Mouse (Mus musculus) thymus, postnatal 0 days (tissue): Measurements from ENCODE around the gene Ppp1r13l. TPM values are rescaled to one million over a fixed set of nuclear protein-coding genes. Genes with fewer than 3 reads are reported as not detected.

Experiments
- DNase-seq: peaks from one replicate; pipeline ENCODE4 v3.0.0-alpha.2; 2015; ENCODE audit warnings: low spot score
- polyA plus RNA-seq: library from polyadenylated mRNA; unstranded; fragments of >200 nt; fragmentation: Nextera tagmentation; extraction: Ambion mirVana; gene quantifications from 2 replicates; pipeline ENCODE4 v1.2.1, GENCODE M21; 2015

Ppp1r13l gene
- polyA plus RNA-seq, 1 experiment from 2014 or later, result 2.2 TPM

DNA sequence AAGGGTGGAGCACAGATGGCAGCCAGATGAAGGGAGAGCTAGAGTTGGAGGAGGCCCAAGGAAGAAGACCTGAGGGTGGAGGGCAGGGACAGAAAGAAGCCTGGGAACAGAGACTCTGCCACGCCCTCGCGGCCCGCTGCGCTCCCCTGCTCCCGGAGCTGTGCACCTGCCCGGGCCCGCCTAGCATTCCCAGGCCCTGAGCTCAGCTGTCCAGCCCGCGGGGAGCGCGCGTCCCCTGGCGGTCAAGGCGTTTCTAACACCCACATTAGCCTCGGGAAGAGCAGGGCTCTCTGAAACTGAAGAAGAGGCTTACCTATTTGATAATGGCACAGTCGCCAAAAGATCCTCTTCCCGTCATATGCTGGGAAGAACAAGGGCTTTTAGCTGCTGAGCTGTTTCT is 4.3 kb downstream of the Ppp1r13l start:
- DNase-seq, result peak; percentile 67

DNA sequence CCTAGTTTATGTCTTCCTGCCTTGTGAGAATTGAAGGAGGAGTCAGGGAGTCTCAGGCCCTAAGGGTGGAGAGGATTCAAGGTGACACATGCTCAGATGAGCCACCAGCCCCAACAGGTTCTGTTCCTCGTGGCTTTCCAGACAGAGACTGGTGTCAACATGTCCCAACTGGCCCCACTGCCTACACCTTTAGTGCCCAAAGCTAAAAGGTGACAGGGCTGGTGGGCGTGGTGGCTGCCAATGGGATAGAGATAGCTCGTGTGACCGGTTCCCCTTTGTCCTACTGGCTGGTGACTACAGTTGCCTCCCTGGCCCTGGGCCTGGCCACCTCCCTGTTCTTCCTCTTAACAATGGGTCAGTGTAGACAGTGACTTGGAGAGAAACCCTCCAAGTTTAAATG is 5.8 kb downstream of the Ppp1r13l start:
- no peak for DNase-seq

DNA sequence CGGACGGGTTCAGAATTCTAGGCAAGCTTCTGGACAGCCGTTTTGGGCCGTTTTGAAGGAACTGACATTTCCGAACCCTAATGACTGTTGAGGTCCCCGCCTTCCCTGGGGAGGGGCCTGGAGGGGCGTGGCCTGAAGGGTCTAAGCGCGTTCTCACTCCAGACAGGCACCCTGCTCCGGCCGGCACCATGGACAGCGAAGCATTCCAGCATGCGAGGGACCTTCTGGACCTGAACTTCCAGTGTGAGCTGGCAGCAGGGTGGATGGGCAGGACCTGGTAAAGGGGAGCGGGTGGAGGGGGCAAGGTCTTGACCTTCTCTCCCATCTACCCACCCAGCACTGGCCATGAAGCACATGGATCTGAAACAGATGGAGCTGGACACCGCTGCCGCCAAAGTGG is 8.8 kb downstream of the Ppp1r13l start:
- no peak for DNase-seq

DNA sequence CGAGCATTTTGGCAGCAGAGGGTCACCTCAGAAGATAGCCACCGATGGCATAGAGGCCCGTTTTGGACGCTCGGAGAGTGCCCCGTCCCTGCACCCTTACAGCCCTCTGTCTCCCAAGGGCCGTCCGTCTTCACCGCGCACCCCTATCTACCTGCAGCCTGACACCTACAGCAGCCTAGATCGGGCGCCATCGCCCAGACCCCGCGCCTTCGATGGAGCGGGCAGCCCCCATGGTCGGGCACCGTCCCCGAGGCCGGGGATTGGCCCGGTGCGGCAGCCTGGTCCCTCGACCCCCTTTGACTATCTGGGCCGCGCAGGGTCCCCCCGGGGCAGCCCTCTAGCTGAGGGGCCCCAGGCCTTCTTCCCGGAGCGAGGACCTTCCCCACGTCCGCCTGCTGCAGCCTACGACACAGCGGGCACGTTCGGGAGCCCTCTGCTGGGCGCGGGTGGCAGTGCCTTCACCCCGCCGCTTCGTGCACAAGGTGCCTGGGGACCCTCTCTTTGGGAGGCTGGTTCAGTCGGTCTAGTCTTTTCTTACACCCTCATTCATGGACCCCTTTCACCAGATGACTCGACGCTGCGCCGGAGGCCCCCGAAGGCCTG is 10.4 kb downstream of the Ppp1r13l start:
- DNase-seq, result peak; percentile 76

DNA sequence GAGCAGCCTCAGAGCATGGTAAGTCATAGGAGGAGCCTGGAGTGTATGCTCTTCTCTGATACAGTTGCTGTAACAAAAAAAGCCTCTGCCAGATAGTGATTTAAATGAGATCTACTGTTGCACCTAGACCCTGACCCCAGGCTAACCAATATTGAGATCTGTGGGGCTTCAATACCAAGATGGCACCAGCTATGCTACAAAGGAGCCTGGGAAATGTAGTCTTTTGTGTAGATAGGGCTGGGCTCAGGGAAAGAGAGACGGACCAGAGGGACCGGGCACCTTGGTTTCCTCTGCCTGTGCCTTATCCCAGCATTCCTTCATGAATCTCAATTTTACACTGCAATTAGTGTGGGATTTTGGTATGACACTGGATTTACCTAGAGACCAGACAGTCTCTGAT is 13.8 kb downstream of the Ppp1r13l start:
- no peak for DNase-seq

DNA sequence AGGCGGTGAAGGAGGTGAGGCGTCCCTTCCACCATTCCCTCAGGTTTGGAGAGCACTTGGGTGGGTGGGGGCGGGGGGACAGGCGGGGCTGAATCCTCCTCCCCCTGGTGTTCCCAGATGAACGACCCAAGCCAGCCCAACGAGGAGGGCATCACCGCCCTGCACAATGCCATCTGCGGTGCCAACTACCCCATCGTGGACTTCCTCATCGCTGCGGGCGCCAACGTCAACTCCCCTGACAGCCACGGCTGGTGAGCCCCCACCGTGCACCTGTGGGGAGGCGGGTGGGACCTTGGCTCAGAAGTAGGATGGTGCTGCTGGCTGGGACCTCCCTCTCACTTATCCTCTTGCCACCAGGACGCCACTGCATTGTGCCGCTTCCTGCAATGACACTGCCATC is 15.8 kb downstream of the Ppp1r13l start:
- no peak for DNase-seq

DNA sequence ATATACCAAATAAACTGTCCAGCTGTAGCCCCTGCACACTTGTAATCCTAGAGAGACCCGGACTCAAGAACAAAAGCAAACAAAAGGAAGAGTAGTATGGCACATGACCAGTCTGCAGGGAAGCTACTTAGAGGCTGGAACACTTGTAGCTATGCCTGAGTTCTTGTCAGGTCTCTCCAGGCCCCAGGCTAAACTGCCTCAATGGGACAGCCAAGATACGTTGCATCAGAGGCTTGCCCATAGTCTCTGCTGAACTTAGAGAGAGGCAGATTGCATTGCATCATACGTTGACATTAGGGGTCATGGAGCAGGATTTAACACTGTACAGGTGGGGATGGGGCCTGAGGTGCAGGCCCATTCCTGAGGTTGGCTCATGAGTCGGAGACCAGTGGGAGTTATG is 16.5 kb downstream of the Ppp1r13l start:
- DNase-seq, result no peak

DNA sequence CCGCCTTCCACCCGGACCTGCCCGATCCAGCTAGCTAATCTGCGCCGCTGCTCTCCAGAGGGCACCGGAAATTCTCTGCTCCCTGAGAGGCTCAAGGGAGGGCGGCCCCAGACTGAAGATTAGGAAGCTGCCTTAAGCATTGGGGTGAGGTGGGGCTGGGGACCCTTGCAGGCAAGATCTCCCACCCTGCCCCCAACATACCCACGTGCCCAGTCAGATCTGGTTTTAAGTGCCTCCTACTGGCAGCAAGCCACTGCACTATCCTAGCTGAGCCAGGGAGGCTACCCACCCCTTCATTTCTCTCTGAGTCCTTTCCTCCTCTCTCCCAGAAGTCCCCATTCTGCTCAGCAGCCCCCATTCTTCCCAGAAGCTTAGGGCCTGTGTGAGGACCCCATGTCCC is 18.5 kb downstream of the Ppp1r13l start:
- DNase-seq, result no peak

DNA sequence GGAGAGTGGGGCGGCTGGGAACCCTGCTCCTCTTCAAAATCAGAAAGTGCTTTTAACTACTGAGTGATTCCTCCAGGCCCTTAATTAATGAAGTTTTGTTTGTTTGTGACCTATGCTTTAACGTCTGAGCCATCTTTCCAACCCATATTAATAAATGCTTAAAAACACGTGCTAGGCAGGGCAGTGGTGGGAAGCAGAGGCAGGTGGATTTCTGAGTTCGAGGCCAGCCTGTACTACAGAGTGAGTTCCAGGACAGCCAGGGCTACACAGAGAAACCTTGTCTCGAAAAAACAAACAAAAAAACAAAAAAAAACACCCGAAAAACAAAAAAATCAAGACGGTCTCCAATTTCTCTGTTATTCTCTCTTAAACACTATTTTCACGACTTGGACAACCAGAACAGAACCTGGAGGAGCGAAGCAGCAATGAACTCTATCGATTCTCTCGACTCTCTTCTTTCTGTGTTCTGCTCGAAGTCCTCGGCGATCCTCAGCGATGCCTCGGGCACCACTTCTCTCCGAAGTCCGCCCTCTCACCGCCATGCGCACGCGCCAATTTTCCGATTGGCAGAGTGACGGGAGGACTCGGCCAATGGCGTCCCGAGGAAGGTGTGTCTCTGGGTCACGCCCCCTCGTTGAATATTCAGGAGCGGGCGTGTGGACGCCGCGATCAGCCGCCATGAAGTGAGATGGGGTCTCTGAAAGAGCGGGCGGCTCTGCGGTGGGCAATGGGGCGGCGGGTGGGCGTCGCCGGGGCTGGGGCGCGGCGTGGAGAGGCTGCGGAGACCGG is 22.0 kb downstream of the Ppp1r13l start, which contains the start of gene Ercc2:
Gene Ercc2, plus strand, starts transcription at position 634 of the 789 bp plus-strand sequence.
- DNase-seq, result peak; percentile 99

DNA sequence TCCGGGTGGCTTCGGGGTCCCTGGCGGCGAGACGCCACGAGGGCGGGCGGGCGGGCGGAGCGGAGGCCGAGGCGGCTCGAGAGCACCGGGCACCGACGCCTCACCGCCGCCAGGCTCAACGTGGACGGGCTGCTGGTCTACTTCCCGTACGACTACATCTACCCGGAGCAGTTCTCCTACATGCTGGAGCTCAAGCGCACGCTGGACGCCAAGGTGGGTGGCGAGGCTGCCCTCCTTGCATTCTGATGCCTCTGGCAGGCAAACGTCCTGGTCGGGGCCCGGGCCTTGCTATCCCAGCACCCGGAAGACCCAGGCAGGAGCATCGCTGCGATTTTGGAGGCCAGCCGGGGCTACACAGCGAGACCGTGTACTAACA is 22.6 kb downstream of the Ppp1r13l start:
- DNase-seq, result peak; percentile 42

DNA sequence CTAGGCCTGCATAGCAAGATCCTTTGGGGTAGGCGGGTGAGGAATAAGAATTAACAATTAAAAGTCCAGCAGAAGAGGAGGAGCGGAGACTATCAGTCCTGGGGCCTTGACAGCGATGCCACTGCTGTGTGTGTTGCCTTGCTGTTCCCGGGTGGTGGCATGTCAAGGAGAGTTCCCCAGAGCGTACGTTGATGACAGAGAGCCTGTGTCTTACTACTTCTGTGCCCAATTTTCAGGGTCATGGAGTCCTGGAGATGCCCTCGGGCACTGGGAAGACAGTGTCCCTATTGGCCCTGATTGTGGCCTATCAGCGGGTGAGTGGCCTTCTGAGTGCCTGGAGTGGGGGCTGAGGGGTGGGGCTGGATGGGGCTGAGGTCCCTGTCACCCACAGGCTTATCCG is 24.2 kb downstream of the Ppp1r13l start:
- DNase-seq, result no peak

DNA sequence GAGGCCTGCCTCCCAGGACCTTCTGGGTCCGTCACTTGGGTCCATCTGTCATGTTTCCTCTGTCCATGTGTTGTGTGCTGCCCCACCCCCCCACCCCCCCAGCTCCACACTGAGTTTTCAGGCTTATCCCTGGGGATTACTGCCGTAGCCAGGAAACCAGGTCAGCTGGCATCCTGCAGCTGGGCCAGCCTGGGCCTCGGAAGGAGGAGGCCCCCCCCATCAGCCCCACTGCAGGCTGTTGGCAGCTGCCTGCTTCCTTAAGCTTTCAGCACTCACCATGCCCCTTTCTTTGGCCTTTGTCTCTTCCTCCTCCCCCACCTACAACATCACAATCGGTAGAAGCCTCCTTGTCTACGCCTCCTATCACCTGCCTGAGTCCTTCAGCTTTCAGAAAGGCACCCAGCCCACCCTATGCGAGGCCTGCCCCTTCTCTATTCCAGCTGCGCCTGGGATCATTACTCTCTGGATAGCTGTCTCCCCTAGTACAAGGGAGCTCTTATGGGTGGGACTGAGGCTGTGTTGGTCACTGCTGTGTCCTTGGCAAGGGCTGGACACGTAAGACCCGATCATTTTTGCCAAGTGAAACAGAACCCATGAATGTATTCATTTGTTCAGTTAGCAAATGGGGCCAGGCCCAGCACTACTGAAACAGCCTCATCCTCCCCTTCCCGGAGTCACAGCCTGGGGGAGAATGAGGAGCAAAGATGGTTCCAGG is 29.3 kb downstream of the Ppp1r13l start:
- no peak for DNase-seq

DNA sequence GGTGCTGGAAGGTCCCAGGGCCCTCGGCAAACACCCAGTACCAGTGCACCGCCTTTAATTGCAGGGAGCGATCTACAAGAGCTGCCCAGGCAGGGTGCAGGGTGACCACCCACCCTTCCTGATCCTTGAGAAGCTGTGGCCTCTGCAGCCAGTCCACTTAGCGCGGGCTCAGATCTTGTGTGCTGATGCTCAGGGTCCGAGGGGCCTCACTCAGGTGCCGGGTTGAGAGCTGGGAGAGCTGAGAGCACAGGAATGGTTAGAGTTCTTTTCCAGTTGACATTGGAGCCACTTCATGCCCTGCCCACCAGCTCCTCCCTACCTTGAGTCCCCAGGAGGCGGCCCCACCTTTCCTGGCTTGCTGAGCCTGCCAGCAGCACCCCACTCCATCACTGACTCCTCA is 34.9 kb downstream of the Ppp1r13l start:
- no peak for DNase-seq

DNA sequence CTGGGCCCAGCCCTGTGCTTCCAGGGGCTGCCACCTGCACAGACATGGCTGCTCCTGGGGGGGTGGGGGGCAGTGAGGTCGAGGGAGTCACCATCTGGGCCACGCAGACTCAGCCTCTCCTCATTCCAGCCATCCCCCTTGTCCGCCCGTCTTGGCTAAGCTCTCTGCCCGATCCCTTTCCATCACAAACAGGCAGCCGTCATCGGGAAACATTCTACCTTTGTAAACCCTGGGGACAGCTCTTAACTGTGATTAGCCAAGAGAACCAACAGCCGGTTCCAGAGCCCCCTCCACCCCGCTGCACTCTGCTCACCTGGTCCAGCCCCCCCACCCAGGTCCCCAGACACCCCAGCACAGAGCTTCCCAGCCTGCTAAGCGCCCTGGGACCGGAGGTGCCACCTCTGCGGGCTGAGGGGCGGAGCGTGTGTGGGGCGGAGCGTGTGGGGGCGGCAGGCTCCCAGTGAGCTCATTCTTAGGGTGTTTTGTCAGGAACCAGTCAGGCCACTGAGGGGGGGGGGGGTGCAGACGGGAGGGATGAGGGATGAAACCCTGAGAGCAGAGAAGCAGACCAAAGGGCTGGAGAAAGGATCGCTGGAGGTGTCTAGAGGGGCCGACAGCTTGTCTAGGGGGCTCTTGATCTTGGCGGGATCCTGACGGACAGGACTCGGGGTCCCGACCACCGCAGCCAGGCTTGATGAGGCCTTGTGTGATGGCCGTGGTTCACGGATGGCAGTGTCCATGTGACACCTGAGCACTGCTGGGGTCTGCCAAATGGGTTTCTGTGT is 40.1 kb downstream of the Ppp1r13l start:
- DNase-seq, result peak; percentile 70

DNA sequence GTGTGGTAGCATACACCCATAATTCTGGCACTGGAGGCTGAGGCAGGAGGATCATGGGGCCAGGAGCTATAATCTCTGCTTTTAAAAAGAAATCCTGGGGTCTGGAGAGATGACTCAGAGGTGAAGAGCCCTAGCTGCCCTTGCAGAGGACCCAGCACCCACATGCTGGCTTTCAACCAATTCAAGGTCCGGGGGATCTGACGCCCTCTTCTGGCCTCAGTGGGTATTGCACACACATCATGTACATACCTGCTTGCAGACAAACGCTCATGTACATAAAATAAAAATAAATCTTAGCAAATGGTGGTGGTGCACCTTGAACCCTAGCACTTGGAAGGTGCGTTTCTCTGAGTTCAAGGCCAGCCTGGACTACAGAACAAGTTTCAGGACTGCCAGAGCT is 41.4 kb downstream of the Ppp1r13l start:
- DNase-seq, result no peak

DNA sequence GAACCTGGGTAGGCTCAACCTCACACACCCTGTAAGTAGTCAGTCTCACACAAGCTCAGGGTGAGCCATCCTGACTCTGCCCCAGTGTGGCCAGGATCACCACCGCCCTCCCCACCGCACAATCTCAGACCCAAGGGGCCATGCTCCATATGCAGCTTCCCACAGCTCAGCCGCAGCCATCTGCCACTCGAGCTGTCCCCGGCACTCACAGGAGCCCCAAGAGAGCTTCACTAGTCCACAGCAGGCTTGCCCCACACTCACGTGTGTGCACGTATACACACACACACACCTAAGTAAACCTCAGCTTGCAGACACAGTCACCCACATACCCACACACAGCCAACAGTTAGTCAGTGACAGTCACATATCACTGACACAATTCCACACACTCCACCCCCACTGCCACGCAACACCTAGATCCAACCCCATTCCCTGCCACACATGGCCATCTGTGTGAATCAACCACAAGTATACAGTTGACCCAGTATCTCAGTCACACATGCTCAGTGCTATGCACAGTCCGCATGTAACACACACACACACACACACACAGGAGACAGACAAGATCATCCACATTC is 43.1 kb downstream of the Ppp1r13l start:
- no peak for DNase-seq

DNA sequence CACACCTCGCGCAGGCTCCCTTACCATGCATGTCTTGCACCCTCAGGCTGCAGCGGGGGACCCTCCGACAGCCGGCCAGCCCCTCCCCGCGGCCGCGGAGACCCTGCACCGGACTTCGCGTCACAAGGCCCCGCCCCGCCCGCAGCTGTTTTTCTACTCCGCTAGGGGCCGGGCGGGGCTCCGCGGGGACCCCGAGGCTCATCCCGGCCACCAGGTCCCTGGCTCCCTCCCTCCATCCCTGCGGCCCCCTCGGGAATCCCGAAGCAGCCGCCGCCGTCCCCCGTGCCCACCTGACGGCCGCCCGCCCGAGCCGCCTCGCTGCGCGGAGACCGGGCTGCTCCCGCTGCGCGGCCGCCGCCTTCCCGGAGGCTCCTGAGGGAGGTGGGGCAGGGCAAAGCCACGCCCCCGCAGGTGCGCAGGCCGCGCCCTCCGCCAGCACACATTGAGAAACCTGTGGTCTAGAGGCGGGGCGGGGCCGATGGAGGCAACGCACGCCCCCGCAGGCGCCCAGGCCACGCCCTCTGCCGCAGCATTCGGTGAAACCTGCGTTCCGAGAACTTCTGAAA is 44.3 kb downstream of the Ppp1r13l start, which contains the start of gene Klc3:
Gene Klc3, minus strand, starts transcription at position 374 of the 566 bp plus-strand sequence.
- DNase-seq, result peak; percentile 94

DNA sequence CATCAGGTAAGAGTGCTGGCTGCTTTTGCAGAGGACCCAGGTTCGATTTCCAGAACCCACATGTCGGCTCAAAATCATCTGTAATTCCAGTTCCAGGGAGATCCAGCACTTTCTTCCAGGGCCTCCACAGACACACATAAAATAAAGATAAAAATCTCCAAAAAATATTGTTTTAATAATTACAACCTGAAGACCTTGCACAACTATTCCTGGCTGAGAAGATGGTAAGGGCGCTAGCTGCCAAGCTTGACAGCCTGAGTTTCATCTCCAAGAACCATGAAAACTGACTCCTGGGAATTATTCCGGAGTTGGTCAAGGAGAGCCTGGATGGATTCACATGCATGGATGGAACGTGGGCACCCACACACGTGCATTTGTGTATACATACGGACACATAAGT is 44.9 kb downstream of the Ppp1r13l start, which contains the start of gene Ckm:
Gene Ckm, plus strand, starts transcription at position 301 of the 400 bp plus-strand sequence.
- DNase-seq, result no peak

DNA sequence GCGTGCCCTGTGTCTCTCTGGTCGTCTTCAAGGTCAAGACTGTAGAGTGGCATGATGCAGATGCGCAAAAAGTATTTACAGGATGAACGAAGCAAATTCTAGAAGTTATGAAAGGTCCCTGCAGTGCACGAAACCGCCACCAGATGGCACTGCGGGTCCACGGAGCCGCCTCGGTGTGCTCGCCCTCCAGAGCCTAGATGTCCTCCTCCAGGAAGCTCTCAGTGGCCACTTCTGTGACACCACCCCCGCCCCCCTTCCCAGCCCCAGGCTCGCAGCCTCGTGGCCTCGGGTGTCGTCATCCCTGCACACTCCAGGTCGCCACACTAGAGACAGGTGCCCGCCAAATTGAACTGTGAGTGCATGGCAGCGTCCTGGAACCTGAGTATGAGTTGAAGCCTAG is 45.9 kb downstream of the Ppp1r13l start:
- DNase-seq, result peak; percentile 85

DNA sequence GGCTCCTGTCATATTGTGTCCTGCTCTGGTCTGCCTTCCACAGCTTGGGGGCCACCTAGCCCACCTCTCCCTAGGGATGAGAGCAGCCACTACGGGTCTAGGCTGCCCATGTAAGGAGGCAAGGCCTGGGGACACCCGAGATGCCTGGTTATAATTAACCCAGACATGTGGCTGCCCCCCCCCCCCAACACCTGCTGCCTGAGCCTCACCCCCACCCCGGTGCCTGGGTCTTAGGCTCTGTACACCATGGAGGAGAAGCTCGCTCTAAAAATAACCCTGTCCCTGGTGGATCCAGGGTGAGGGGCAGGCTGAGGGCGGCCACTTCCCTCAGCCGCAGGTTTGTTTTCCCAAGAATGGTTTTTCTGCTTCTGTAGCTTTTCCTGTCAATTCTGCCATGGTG is 50.2 kb downstream of the Ppp1r13l start:
- DNase-seq, result no peak
